Mouse (Mus musculus): ENCODE results near the gene Col7a1. TPM values are rescaled to one million over a fixed set of nuclear protein-coding genes. Genes with fewer than 3 reads are reported as not detected.

Col7a1 gene
- polyA plus RNA-seq (2015; fragmentation: Nextera tagmentation; extraction: Ambion mirVana): 0.46 and 0.63 TPM in 2 replicates

DNA sequence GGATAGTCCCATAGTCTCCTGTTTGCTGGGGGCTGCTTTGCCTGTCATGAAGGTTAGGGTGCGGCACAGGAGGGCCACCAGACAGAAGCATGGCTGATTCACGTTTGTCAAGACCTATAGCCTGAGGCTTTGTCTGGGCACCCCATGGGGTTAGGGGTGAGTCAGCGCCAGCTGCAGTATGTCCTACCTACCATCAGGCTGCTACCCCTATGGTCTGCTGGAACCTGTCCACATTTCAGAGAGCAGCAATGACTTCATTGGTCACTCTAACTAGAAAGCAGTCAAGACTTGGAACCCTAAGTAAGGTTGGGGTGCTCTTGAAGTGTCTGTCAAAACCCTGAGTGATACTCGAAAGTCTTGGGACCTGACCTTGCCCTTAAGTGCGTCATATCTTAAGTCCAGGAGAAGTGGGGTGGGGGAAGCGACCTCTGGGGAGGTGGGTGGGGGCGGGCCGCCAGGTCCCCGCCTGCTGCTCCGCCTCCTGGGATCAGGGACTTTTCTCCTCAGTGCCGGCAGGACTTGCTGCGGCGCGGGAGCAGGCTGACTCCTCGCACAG, at the start of gene Col7a1:
TSS of gene Col7a1 (plus strand) at position 506 of the 556 bp plus-strand sequence.
- no peak for DNase-seq (ENCODE audit: low spot score)

DNA sequence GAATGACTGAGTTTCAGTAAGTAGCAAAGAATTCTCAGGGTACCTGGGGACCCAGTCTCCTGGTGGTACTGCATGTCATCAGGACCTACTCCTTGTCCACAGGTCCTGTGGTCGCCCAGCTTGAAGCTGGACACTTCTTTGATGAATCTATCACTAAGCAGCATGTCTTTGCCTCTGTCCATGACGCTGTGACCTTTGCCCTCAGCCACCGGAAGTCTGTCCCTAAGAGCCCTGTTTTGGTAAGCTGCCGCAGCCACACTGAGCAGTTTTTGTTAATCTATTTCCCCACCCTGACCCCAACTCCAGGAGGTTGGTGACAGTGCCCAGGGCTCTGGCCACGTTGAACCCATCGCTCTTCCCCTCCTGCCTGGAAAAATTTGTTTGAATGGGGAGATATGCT, 41.1 kb upstream of the Col7a1 start:
- DNase-seq (ENCODE audit: low spot score): no peak

DNA sequence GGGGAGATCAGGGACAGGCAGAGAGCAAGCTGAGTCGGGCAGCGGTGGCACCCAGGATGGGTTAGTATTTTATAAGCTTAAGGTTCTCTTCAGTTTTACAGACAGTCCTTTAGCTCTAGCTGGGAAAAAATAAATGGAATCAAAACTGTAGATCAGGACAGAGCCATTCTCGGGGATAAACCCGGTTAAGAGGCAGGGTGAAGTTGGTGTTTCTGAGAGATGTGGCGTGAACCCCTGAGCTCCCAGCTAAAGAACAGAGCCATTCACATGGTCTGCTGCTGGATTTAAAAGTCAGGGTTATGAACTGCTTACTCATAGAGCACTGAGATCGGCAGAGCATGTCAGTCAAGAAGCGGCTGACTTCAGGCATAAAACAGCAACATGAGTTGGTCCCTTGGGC, 40.2 kb upstream of the Col7a1 start:
- no peak for DNase-seq (ENCODE audit: low spot score)

DNA sequence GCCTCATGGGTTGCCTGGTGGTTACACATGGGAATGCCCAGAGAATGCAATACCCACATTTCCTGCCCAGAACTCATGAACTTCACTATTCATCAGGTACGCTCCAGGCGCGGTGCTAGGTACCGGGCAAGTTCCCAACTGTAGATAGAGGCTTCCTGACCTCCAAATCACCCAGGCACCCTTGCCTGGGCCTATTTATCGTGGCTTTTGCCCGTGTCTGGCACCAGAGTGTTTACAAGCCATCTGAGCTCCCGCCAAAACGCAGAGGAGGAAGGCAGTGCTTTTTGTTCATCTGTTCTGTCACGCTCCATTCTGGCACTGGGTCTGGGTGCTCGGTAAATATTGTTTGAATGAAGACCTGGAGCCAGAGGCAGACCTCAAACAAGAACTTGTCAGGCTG, 39.8 kb upstream of the Col7a1 start:
- DNase-seq (ENCODE audit: low spot score): no peak

DNA sequence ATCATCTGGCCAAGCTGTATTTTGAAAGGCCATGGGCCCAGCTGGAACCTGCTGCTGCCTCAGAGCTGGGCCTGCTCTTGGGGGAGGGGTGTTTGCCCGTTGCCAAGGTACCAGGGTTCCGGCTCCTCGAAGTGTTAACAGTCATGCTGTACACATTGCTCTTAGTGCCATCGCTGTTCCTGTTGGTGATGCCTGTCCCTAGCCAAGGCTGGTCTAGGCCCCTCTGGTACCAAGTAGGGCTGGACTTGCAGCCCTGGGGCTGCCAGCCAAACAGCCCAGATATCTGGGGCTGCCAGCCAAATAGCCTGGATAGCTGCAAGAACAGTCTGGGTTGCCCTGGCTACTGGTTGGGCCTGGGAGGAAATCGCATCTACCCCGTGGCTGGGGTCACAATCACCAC, 38.9 kb upstream of the Col7a1 start, which contains the start of gene Tmem89:
TSS of gene Tmem89 (plus strand) at position 129 of the 400 bp plus-strand sequence.
- no peak for DNase-seq (ENCODE audit: low spot score)

DNA sequence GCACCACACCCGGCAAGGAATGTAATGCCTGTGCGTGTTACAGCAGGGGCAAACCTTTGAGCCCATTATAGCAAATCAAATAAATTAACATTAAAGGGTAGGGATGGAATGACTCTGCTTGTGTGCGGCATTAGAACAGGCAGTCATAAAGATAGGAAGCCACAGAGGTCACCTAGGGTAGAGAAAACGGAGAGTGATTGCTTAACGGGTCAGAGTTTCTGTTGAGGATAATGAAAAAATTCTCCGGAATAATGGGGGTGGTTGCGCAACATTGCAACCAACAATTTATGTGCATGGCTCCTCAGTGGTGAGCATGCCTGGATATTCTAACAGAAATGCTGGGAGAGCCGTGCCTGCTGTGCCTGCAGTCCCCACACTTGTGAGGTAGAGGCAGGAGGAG, 27.5 kb upstream of the Col7a1 start:
- DNase-seq (ENCODE audit: low spot score): no peak

DNA sequence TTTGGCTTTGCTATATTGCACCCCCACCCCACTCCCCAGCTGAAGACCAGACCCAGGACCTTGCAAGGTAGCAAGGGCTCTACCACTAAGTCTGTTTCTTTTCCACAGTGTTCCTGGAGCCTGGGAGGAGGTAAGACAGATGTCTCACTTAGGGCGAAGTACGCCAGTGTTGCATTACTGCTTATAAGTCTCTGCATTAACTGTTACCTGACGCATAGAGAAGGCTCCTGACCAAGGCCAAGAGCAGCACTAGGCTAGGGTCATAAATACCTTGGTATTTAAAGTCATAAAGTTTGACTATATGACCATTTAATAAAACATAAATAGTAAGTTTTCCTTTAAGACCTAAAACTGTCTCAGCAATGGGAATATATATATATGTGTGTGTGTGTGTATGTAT, 25.0 kb upstream of the Col7a1 start:
- no peak for DNase-seq (ENCODE audit: low spot score)

DNA sequence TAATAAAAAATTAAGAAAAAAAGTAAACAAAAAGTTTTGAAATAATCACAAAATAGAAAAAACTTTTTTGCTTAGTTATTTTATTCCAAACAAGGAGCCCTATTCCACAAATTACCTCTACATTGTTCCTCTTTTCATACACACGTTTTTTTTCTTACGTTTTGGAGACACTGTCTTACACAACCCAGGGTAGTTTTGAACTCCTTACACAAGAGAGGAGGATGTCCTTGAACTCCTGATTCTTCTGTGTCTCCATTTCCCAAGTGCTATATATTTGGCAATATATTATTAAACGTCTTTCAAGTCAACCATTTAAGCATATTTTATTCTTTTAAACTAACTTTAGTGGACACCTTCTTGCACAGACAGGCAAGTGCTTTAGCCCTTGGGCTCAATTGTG, 17.4 kb upstream of the Col7a1 start:
- DNase-seq (ENCODE audit: low spot score): no peak

DNA sequence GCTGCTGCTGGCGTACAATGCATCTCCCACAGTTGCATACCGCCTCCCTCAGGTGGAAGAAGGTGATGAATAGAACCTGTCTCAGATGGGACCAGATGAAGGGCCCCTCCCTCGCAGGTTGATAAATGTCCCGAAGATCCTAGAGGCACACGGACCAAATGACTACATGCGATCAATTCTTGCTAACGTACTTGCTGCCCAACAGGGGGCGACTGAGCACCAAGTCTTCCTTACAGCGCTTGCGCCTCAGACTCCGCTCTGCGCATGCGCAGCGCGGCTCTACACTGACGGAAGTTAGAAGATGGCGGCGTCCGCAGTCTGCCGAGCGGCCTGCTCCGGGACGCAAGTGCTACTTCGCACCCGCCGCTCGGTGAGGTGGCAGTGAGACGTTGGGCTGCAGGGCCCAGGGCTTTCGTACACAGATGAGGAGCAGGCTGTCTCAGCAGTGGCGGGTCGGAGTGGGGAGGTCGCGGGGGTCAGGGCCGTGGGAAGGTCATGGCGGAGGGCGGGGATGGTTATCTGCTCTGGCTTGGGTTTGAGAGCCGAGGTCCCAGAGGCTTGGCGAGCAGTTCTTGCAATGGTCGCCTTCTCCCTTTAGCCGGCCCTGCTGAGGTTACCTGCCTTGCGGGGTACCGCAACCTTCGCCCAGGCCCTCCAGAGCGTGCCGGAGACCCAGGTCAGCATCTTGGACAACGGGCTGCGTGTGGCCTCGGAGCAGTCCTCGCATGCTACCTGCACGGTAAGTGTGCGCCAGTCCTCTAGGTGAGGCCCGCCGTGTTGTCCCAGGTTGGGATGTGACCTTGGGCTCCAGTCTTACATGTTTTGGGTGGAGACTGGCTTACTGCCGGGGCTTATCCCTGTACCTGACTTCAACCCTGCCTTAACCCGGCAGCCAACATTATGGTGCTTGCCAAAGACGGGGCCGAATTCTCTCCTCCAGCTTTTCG, 16.7 kb upstream of the Col7a1 start, which contains the start of gene Uqcrc1:
TSS of gene Uqcrc1 (plus strand) at position 216 of the 947 bp plus-strand sequence.
- DNase-seq (ENCODE audit: low spot score): peak; percentile 99

DNA sequence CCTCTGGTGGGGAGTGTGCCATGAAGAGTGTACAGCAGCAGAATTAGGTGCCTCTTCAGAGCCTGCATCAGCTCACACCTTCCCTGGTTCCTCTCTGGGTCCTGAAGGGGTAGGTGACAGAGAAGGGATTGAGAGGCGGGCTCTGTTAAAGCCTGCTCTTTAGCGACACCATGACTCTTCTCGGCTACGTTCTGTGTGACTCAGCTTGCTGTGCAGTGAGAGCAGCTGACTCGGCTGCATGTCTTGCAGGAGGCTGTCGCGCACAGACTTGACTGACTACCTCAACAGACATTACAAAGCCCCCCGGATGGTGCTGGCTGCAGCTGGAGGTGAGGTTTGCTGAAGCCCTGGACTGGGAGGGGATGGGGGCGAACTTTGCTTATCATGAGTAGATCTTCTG, 8.3 kb upstream of the Col7a1 start:
- no peak for DNase-seq (ENCODE audit: low spot score)

DNA sequence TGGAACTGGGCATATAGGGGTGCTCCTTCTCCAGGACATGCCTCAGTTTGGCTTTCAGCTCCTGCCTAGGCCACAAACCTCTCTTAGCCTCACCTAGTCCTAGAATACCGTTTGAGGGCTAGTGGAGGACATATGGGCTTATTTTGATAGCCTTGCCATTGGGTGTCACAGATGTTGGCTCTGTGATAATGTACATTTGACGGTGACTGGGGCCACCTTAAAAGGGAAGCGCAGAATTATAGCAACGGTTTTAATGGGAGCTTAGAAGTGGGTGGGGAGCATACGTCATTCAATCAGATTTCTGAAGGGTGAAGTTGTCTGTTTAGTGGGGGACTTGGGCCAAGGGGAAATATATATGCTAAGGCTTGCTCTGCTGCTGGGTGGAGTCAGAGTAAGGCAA, 7.8 kb upstream of the Col7a1 start:
- DNase-seq (ENCODE audit: low spot score): no peak

DNA sequence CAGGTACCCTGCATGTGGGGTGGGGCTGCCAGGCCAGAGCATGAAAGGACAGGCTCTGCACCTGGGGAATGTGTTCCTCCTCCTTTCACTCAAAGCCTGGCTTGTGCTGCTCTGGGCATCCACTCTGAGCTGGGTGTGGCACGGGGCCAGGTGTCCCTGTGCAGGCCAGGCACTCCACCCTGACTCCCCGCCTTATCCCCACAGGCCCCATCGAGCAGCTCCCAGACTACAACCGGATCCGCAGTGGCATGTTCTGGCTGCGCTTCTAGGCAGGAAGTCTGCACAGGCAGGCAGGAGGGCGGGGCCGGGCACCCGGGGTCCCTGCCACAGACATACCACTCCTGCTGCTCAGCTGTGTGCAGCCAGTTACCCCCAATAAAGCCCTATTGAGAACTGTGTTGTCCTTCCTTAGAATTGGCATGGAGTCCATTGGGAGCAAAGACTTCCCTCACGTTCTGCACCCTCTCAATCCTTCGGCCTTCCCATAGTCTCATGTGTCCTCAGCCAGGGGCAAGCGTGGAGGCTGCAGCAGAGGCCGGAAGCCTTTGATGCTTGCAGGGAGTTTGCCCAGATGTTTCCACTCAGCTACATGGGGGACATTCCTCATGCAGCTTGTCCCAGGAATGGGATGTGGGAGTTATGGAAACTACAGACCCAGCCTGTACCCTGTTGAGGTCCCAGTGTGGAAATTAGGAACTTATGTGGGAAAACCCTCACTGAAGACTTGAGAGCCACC, 4.0 kb upstream of the Col7a1 start:
- no peak for DNase-seq (ENCODE audit: low spot score)

DNA sequence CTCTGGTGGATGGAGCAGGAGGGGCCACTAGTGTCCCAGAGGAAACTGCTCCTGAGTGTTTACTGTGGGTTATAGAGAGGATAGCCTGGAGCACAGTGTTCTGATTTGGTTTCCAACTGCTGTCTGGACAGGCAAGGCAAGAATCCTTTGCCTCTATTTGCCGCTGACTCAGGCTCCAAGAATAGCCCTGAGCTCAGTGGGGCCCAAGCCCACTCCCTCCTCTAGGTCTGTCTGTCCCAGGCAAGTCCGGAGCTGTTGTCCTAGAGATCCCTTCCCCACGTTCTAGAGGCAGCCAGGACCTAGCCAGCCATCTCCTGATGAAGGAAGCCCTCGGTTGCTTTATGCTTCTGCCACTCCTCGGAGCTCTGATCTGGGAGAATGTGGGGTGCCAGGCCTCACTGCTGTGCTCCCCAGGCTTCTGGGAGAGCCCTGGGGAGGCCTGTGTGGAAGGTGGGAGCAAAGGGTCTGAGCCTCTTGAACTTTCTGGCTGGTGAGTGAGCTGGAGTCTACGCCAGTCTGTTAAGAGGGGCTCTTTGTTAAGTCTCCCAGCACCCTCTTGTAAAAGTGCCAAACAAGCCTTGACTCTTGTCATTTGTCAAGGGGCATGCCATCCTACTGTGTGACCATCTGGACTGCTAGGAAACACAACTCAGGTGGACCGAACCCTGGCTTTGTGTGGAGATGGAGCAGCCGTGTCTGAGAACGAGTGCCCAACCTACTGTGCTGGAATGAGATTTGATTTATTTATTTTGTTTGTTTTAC, 3.2 kb upstream of the Col7a1 start:
- DNase-seq (ENCODE audit: low spot score): no peak

DNA sequence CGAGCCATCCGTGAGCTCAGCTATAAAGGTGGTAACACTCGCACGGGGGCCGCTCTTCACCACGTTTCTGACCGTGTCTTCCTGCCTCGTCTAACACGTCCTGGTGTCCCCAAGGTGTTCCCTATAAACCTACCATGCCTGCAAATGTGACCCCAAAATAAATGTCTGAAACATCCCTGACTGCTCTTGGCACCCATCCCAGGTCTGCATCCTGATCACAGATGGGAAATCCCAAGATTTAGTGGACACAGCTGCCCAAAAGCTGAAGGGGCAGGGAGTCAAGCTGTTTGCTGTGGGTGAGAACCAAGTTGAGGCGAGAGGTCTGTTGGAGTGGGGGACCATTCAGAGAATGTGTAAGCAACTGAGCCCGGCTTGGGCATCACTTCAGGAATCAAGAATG, 1.9 kb downstream of the Col7a1 start:
- DNase-seq (ENCODE audit: low spot score): no peak

DNA sequence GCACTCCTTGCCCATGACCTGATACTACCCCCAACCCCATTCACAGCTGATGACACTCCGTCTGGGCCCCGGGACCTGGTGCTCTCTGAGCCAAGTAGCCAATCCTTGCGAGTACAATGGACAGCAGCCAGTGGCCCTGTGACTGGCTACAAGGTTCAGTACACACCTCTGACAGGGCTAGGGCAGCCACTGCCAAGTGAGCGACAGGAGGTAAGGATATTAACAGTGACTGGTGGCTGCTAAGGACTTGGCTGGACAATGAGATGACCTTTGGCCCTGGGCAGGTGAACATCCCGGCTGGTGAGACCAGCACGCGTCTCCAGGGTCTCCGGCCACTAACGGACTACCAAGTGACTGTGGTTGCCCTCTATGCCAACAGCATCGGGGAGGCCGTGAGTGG, 2.5 kb downstream of the Col7a1 start:
- no peak for DNase-seq (ENCODE audit: low spot score)

DNA sequence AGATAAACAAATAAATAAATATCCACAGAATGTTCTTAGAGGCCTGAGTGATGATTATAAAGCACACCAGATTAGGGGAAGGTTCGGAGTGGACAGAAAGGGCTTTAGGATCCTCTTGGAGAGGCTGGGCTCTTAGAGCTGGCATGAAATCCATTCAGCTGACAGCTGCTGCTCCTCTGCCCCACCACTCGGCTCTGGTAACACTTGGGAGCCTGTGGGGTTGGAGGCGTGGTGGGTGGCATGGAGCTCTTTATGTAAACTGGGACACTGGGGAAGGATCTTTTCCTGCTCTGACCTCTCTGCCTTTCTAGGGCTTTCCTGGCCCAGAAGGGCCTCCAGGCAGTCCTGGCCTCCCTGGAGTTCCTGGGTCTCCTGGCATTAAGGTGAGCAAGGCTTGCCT, 10.2 kb downstream of the Col7a1 start:
- DNase-seq (ENCODE audit: low spot score): no peak

DNA sequence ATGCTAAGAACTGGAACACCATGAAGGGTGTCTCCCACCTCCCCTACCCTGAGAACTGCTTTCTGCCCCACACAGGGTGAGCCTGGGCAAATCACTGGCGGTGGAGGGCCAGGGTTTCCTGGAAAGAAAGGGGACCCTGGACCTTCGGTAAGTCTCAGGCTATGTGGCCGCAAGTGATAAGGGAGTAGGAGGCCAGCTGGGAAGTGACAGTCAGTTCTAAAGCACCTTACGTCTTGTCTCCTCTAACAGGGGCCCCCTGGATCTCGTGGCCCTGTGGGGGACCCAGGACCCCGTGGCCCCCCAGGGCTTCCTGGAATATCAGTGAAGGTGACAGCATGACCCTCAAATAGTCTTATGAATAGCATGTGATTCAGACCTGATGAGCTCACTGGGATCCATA, 11.0 kb downstream of the Col7a1 start:
- no peak for DNase-seq (ENCODE audit: low spot score)

DNA sequence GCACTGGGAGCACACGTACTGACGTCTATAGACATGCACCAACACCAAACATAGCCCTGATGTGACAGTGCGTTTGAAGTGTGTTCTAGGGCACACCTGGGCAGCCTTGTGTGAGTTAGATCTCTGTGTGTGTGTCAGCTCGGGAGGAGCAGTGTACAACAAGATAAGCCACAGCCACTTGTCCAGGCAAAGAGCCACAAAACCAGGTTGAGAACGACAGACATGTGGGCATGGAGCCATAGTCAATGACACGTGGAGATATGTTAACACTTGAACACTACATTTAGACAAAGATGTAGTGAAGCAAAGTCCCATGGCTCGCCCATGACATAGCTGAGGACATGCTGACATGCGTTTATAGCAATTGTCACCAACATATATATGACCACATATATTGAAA, 17.2 kb downstream of the Col7a1 start:
- no peak for DNase-seq (ENCODE audit: low spot score)

DNA sequence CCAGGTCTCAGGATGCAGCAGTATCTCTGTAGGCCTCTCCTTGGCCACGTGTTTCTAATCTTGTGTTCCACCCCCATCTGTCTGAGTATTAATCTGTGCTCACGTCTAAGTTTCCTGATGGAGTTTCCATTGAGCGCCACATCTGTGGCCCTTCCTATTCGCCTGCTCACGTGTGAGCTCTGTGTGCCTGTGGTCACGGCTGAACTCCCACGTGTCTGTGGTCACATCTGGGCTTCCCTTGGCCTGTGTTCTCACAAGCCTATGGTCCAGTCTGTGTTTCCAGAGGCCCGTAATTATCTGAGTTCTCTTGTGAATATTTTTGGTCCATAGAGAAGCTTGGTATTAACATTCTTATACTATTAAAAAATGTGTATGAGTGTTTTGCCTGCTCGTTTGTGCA, 23.1 kb downstream of the Col7a1 start:
- DNase-seq (ENCODE audit: low spot score): no peak

DNA sequence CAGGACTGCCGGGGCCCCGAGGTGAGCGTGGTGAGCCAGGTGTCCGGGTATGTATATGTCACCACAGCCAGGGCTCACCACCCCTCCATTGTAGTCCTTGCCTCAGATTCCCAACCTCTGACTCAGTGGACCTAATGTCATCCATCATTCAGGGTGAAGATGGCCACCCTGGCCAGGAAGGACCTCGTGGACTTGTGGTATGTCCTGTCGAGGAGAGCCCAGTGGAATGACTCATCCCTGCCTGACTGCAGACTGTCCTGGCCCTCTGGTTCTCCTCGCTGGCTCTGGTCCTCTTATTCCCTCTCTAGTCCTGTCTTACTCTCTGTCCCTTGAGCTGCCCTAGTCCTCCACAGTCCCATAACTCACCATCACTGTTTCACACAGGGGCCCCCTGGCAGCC, 24.6 kb downstream of the Col7a1 start:
- DNase-seq (ENCODE audit: low spot score): no peak

DNA sequence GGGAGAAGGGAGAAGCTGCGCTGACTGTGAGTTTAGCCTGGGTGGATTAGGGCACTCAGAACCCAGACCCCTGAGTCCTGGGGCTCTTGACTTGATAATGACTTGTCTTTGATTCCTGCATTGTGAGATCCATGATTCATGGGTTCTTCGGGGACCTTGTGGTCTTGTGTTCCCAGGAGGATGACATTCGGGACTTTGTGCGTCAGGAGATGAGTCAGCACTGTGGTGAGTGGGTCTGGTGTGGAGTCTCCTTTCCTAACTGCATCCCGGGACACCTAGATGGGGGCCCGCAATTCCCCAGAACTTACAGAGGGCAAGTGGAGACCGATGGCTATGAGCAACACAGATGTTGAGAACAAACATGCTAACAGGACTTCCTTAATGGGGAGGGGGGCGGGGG, 29.1 kb downstream of the Col7a1 start:
- DNase-seq (ENCODE audit: low spot score): no peak
